In the genomic region with DNA sequence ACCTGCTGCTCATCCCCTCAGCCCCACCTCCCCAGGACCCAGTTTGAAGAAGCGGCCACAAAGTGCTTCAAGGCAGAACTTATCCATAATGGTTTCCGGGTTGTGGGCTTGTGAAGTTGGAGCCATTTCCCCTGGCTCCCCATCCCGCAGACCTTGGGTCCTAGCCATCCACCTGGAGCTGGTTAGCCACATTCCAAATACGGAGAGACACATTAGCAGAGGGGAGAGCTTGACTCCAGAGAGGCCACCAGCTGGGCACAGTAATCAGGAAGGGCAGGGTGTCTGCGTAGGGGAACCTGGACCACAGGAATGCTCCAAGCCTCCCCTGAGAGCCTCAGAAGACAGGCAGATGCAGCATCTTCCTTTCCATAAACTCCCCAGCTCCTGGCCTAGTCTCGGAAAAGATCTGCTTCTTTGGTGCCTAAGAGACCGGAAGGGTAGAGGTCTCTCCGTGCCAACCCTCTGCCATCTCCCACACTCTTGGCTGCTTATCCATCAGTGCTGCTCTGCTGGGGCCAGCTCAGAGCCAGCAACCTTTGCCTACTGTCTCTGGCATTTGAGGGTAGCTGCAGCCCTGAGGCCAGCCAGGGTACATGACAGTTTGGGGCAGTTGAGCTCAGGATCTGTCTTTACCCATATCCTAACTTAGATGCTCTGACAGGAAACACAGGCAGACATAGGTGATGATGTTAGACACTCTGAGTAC, we compare ENCODE assay signal across 30 mouse cellular contexts. TPM values are rescaled to one million over a fixed set of nuclear protein-coding genes. Genes with fewer than 3 reads are reported as not detected.
DNase-seq lines count a peak whose midpoint lies in the region; ATAC-seq and TF ChIP-seq lines count a peak whose summit lies in the region.
"Had no signal": no experiment of that assay in that cellular context is flagged by ENCODE, and none has a peak within 500 bp of the region (broad histone marks: within the 10 kb centered on the region; RNA-seq: fewer than 3 reads in every experiment).

No protein-coding gene starts in this region.

- no peak overlapping the region for H3K4me2 ChIP-seq in forebrain, embryonic 16.5 days (ENCODE audit: low read length)
- no peak overlapping the region for H3K4me2 ChIP-seq in embryonic facial prominence, embryonic 15.5 days (replicated peaks)
- no peak overlapping the region for H3K4me2 ChIP-seq in limb, embryonic 14.5 days (replicated peaks; ENCODE audit: low read depth, low read length, severe bottlenecking)
- H3K4me2 ChIP-seq in forebrain, embryonic 13.5 days, result no peak overlapping the region
- H3K4me2 ChIP-seq: forebrain, embryonic 15.5 days; heart, embryonic 12.5 days; liver, embryonic 13.5 days; midbrain, embryonic 11.5 days; neural tube, embryonic 15.5 days had no signal

- no peak for DNase-seq in forebrain, embryonic 10.5 days (ENCODE audit: extremely low spot score, low spot score)
- DNase-seq in embryonic facial prominence, embryonic 10.5 days (ENCODE audit: low spot score), result peak; percentile 25
- peak; percentile 58 for DNase-seq in limb, embryonic 14.5 days (ENCODE audit: low spot score)
- no peak for DNase-seq in embryo, embryonic 11 days
- DNase-seq: adrenal gland, adult 8-10 months; heart, adult 11 months; heart, postnatal 10 days; kidney, adult 9 months; kidney, postnatal 14 days; liver, embryonic 13.5 days; lung, adult 2 months; lung, postnatal 14 days; thymus, adult 18-20 months; thymus, postnatal 4 days had no signal

- TF ChIP-seq POLR2A in limb, embryonic 14.5 days (IDR thresholded peaks at IDR 0.05; ENCODE audit: borderline replicate concordance, extremely low read depth, insufficient read depth, insufficient read length), result no peak

- H3K36me3 ChIP-seq in forebrain, embryonic 10.5 days (replicated peaks), result no peaks in the 10 kb centered on the region
- H3K36me3 ChIP-seq in forebrain, embryonic 16.5 days (ENCODE audit: control insufficient read depth, insufficient read depth), result no peaks in the 10 kb centered on the region
- H3K36me3 ChIP-seq in embryonic facial prominence, embryonic 10.5 days (replicated peaks), result no peaks in the 10 kb centered on the region
- H3K36me3 ChIP-seq in embryonic facial prominence, embryonic 15.5 days, result no peaks in the 10 kb centered on the region
- H3K36me3 ChIP-seq in limb, embryonic 14.5 days (ENCODE audit: control insufficient read depth, insufficient read depth, low read length), result no peaks in the 10 kb centered on the region
- no peaks in the 10 kb centered on the region for H3K36me3 ChIP-seq in forebrain, embryonic 13.5 days (ENCODE audit: poor library complexity, severe bottlenecking)
- H3K36me3 ChIP-seq: forebrain, embryonic 15.5 days; heart, embryonic 12.5 days; hindbrain, embryonic 10.5 days; liver, embryonic 13.5 days; neural tube, embryonic 15.5 days had no signal

- no peak for ATAC-seq in forebrain, embryonic 16.5 days
- ATAC-seq in embryonic facial prominence, embryonic 15.5 days (ENCODE audit: insufficient number of reproducible peaks, low FRiP score, low TSS enrichment, low read depth), result peak; percentile 53; the same call in 1 of the 2 replicates
- ATAC-seq in limb, embryonic 14.5 days (ENCODE audit: low FRiP score, low read depth), result peak; percentile 26; the same call in 1 of the 2 replicates
- ATAC-seq in forebrain, embryonic 13.5 days, result no peak
- ATAC-seq: activated CD4-positive, CD25-positive, alpha-beta regulatory T cell, adult 4 months; forebrain, embryonic 15.5 days; hindbrain, embryonic 16.5 days; intestine, embryonic 16.5 days had no signal

- H3K4me3 ChIP-seq in forebrain, embryonic 10.5 days, result no peak overlapping the region
- no peak overlapping the region for H3K4me3 ChIP-seq in forebrain, embryonic 16.5 days (replicated peaks; ENCODE audit: low read length)
- no peak overlapping the region for H3K4me3 ChIP-seq in embryonic facial prominence, embryonic 10.5 days
- H3K4me3 ChIP-seq in embryonic facial prominence, embryonic 15.5 days (replicated peaks), result no peak overlapping the region
- no peak overlapping the region for H3K4me3 ChIP-seq in limb, embryonic 14.5 days (replicated peaks; ENCODE audit: low read length)
- no peak overlapping the region for H3K4me3 ChIP-seq in forebrain, embryonic 13.5 days
- H3K4me3 ChIP-seq: forebrain, embryonic 15.5 days; heart, embryonic 12.5 days; hindbrain, embryonic 10.5 days; liver, embryonic 13.5 days; neural tube, embryonic 15.5 days had no signal

- peaks cover 10% of the 10 kb centered on the region; the same call in 1 of the 2 replicates for H3K4me1 ChIP-seq in forebrain, embryonic 10.5 days
- H3K4me1 ChIP-seq in forebrain, embryonic 16.5 days (replicated peaks; ENCODE audit: control insufficient read depth, insufficient read depth, low read length), result no peaks in the 10 kb centered on the region
- peaks cover 19% of the 10 kb centered on the region for H3K4me1 ChIP-seq in embryonic facial prominence, embryonic 10.5 days
- H3K4me1 ChIP-seq in embryonic facial prominence, embryonic 15.5 days, result peaks cover 33% of the 10 kb centered on the region
- H3K4me1 ChIP-seq in limb, embryonic 14.5 days (ENCODE audit: control insufficient read depth, insufficient read depth, low read length), result peaks cover 12% of the 10 kb centered on the region
- no peaks in the 10 kb centered on the region for H3K4me1 ChIP-seq in forebrain, embryonic 13.5 days
- H3K4me1 ChIP-seq: forebrain, embryonic 15.5 days; heart, embryonic 12.5 days; neural tube, embryonic 15.5 days had no signal

- 72% methylated on average over 8 of the region's 8 CpGs for WGBS in forebrain, embryonic 10.5 days
- 83% methylated on average over 8 of the region's 8 CpGs for WGBS in forebrain, embryonic 16.5 days
- WGBS in embryonic facial prominence, embryonic 10.5 days, result 71% methylated on average over 8 of the region's 8 CpGs
- WGBS in embryonic facial prominence, embryonic 15.5 days, result 32% methylated on average over 8 of the region's 8 CpGs
- 42% methylated on average over 8 of the region's 8 CpGs for WGBS in limb, embryonic 14.5 days
- 81% methylated on average over 8 of the region's 8 CpGs for WGBS in forebrain, embryonic 13.5 days

- H3K9ac ChIP-seq in forebrain, embryonic 16.5 days (replicated peaks; ENCODE audit: low read depth, low read length), result no peak overlapping the region
- no peak overlapping the region for H3K9ac ChIP-seq in embryonic facial prominence, embryonic 15.5 days
- no peak overlapping the region for H3K9ac ChIP-seq in limb, embryonic 14.5 days (ENCODE audit: low read depth, low read length, severe bottlenecking)
- no peak overlapping the region for H3K9ac ChIP-seq in forebrain, embryonic 13.5 days
- H3K9ac ChIP-seq: forebrain, embryonic 15.5 days; heart, embryonic 12.5 days; liver, embryonic 13.5 days; neural tube, embryonic 15.5 days had no signal

- H3K27me3 ChIP-seq in forebrain, embryonic 10.5 days (ENCODE audit: poor library complexity, severe bottlenecking), result peaks cover 4% of the 10 kb centered on the region; the same call in 1 of the 2 replicates
- H3K27me3 ChIP-seq in forebrain, embryonic 16.5 days (replicated peaks; ENCODE audit: control insufficient read depth, insufficient read depth, low read length), result no peaks in the 10 kb centered on the region
- H3K27me3 ChIP-seq in embryonic facial prominence, embryonic 10.5 days (replicated peaks; ENCODE audit: low read depth, poor library complexity, severe bottlenecking), result 0 out of 2 replicates have a peak, but pooled peaks cover 4% of the 10 kb centered on the region
- no peaks in the 10 kb centered on the region for H3K27me3 ChIP-seq in embryonic facial prominence, embryonic 15.5 days
- H3K27me3 ChIP-seq in limb, embryonic 14.5 days (ENCODE audit: control insufficient read depth, insufficient read depth, low read length), result no peaks in the 10 kb centered on the region
- H3K27me3 ChIP-seq in forebrain, embryonic 13.5 days, result no peaks in the 10 kb centered on the region
- H3K27me3 ChIP-seq: forebrain, embryonic 15.5 days; liver, embryonic 13.5 days; neural tube, embryonic 15.5 days had no signal

- 0 out of 2 replicates have a peak overlapping the region, but pooled peaks have one; percentile 9 for H3K27ac ChIP-seq in forebrain, embryonic 10.5 days
- no peak overlapping the region for H3K27ac ChIP-seq in forebrain, embryonic 16.5 days (ENCODE audit: low read length)
- H3K27ac ChIP-seq in embryonic facial prominence, embryonic 10.5 days (replicated peaks), result no peak overlapping the region
- peak overlapping the region; percentile 25 for H3K27ac ChIP-seq in embryonic facial prominence, embryonic 15.5 days (replicated peaks)
- peak overlapping the region; percentile 26; the same call in 1 of the 2 replicates for H3K27ac ChIP-seq in limb, embryonic 14.5 days (replicated peaks; ENCODE audit: low read depth, low read length)
- no peak overlapping the region for H3K27ac ChIP-seq in forebrain, embryonic 13.5 days
- H3K27ac ChIP-seq: forebrain, embryonic 15.5 days; hindbrain, embryonic 10.5 days; liver, embryonic 13.5 days; neural tube, embryonic 15.5 days had no signal

- no peaks in the 10 kb centered on the region for H3K9me3 ChIP-seq in forebrain, embryonic 10.5 days
- H3K9me3 ChIP-seq in forebrain, embryonic 16.5 days (ENCODE audit: control insufficient read depth, low read length), result no peaks in the 10 kb centered on the region
- H3K9me3 ChIP-seq in embryonic facial prominence, embryonic 10.5 days, result no peaks in the 10 kb centered on the region
- no peaks in the 10 kb centered on the region for H3K9me3 ChIP-seq in embryonic facial prominence, embryonic 15.5 days (replicated peaks)
- no peaks in the 10 kb centered on the region for H3K9me3 ChIP-seq in limb, embryonic 14.5 days (ENCODE audit: control insufficient read depth, low read length)
- H3K9me3 ChIP-seq in forebrain, embryonic 13.5 days (replicated peaks), result no peaks in the 10 kb centered on the region
- H3K9me3 ChIP-seq: forebrain, embryonic 15.5 days; heart, embryonic 12.5 days; hindbrain, embryonic 10.5 days; liver, embryonic 13.5 days; neural tube, embryonic 15.5 days had no signal

RNA-seq across cellular contexts. Expression of gene Gm3045, which starts 22.9 kb away (rescaled TPM):
- polyA plus RNA-seq in forebrain, embryonic 10.5 days (2016; fragmentation: Nextera tagmentation; extraction: Ambion mirVana), result not detected in 2 replicates
- not detected in 2 replicates for polyA plus RNA-seq in forebrain, embryonic 16.5 days (2015; fragmentation: Nextera tagmentation; extraction: Ambion mirVana)
- polyA plus RNA-seq in embryonic facial prominence, embryonic 10.5 days (2016; fragmentation: Nextera tagmentation; extraction: Ambion mirVana), result not detected in 2 replicates
- 0.09 and 0.20 TPM in 2 replicates for polyA plus RNA-seq in embryonic facial prominence, embryonic 15.5 days (2015; fragmentation: Nextera tagmentation; extraction: Ambion mirVana)
- polyA plus RNA-seq in limb, embryonic 14.5 days (2012; rRNA removed), result 0.04 and 0.10 TPM in 2 replicates
- not detected in 2 replicates for polyA plus RNA-seq in limb, embryonic 14.5 days (2014; fragmentation: Nextera tagmentation; extraction: Ambion mirVana)
- not detected in 2 replicates for polyA plus RNA-seq in forebrain, embryonic 13.5 days (2015; fragmentation: Nextera tagmentation; extraction: Ambion mirVana)
- polyA plus RNA-seq: activated CD4-positive, CD25-positive, alpha-beta regulatory T cell, adult 4 months; C2C12; cerebellum, adult 2 months; forebrain, embryonic 15.5 days; heart, embryonic 12.5 days; hindbrain, embryonic 10.5 days; hindbrain, embryonic 16.5 days; intestine, embryonic 16.5 days; liver, embryonic 13.5 days; lung, adult 2 months; midbrain, embryonic 11.5 days; midbrain, postnatal 0 days; neural tube, embryonic 15.5 days; small intestine, adult 2 months; stomach, embryonic 16.5 days had no signal

RNA-seq across cellular contexts. Expression of gene Slc25a48, which starts 34.6 kb away (rescaled TPM):
- polyA plus RNA-seq in forebrain, embryonic 10.5 days (2016; fragmentation: Nextera tagmentation; extraction: Ambion mirVana), result not detected in 2 replicates
- polyA plus RNA-seq in forebrain, embryonic 16.5 days (2015; fragmentation: Nextera tagmentation; extraction: Ambion mirVana), result not detected in 2 replicates
- not detected in 2 replicates for polyA plus RNA-seq in embryonic facial prominence, embryonic 10.5 days (2016; fragmentation: Nextera tagmentation; extraction: Ambion mirVana)
- polyA plus RNA-seq in embryonic facial prominence, embryonic 15.5 days (2015; fragmentation: Nextera tagmentation; extraction: Ambion mirVana), result 1.2 and 1.3 TPM in 2 replicates
- polyA plus RNA-seq in limb, embryonic 14.5 days (2012; rRNA removed), result 0.69 and 0.74 TPM in 2 replicates
- 0.44 and 0.77 TPM in 2 replicates for polyA plus RNA-seq in limb, embryonic 14.5 days (2014; fragmentation: Nextera tagmentation; extraction: Ambion mirVana)
- polyA plus RNA-seq in forebrain, embryonic 13.5 days (2015; fragmentation: Nextera tagmentation; extraction: Ambion mirVana), result not detected in 2 replicates
- polyA plus RNA-seq: activated CD4-positive, CD25-positive, alpha-beta regulatory T cell, adult 4 months; forebrain, embryonic 15.5 days; heart, embryonic 12.5 days; intestine, embryonic 16.5 days; midbrain, embryonic 11.5 days had no signal

Comparison
In these comparisons a context has a peak if more than half of its experiments do, and no peak if none do; other contexts are left out.
1. H3K27ac ChIP-seq: peak in forebrain, embryonic 10.5 days (single experiment), embryonic facial prominence, embryonic 15.5 days (single experiment) and limb, embryonic 14.5 days (single experiment); none in forebrain, embryonic 16.5 days (single experiment), embryonic facial prominence, embryonic 10.5 days (single experiment) and forebrain, embryonic 13.5 days (single experiment).
2. DNase-seq: peak in embryonic facial prominence, embryonic 10.5 days (single experiment) and limb, embryonic 14.5 days (single experiment); none in forebrain, embryonic 10.5 days (single experiment) and embryo, embryonic 11 days (single experiment).
3. ATAC-seq: peak in embryonic facial prominence, embryonic 15.5 days (single experiment) and limb, embryonic 14.5 days (single experiment); none in forebrain, embryonic 16.5 days (single experiment) and forebrain, embryonic 13.5 days (single experiment).